Mouse (Mus musculus) hindbrain, embryonic 14.5 days (tissue): ENCODE data around the gene Zfp618. TPM values are rescaled to one million over a fixed set of nuclear protein-coding genes. Genes with fewer than 3 reads are reported as not detected.

Experiments
- ATAC-seq: fragments of 200-750 bp; cut with Nextera tagmentation; 2 replicates; pipeline ENCODE4 v1.8.0; 2017; ENCODE audit warnings: moderate number of reproducible peaks, mild to moderate bottlenecking, moderate TSS enrichment, moderate library complexity; ENCODE audit not compliant: low FRiP score
- DNase-seq: peaks from one replicate; pipeline ENCODE4 v3.0.0-alpha.2; 2015; ENCODE audit warnings: low spot score
- H3K27ac ChIP-seq: fragments of 300-500 bp; sonication (generic); 2 replicates; pipeline ENCODE4 v1.5.1; 2014; ENCODE audit warnings: mild to moderate bottlenecking, moderate library complexity
- H3K27me3 ChIP-seq: fragments of 300-500 bp; sonication (generic); 2 replicates; pipeline ENCODE4 v1.6.1; 2014; ENCODE audit warnings: mild to moderate bottlenecking, low read length, mixed read lengths; ENCODE audit not compliant: control insufficient read depth, insufficient read depth
- H3K36me3 ChIP-seq: fragments of 300-500 bp; sonication (generic); replicated peaks from 2 replicates; pipeline ENCODE4 v1.6.1; 2014; ENCODE audit not compliant: control insufficient read depth, insufficient read depth
- H3K4me1 ChIP-seq: fragments of 300-500 bp; sonication (generic); replicated peaks from 2 replicates; pipeline ENCODE4 v1.6.1; 2014; ENCODE audit warnings: antibody characterized with exemption, low read length, mixed read lengths; ENCODE audit not compliant: control insufficient read depth, insufficient read depth
- H3K4me2 ChIP-seq: fragments of 300-500 bp; sonication (generic); replicated peaks from 2 replicates; pipeline ENCODE4 v1.6.1; 2014; ENCODE audit warnings: mild to moderate bottlenecking, moderate library complexity
- H3K4me3 ChIP-seq: fragments of 300-500 bp; sonication (generic); replicated peaks from 2 replicates; pipeline ENCODE4 v1.5.1; 2014; ENCODE audit warnings: mild to moderate bottlenecking, low read length
- H3K9ac ChIP-seq: fragments of 300-500 bp; sonication (generic); 2 replicates; pipeline ENCODE4 v1.6.1; 2014
- H3K9me3 ChIP-seq: fragments of 300-500 bp; sonication (generic); 2 replicates; pipeline ENCODE4 v1.6.1; 2016; ENCODE audit warnings: low read length; ENCODE audit not compliant: control insufficient read depth
- WGBS: fragments of 180-500 bp; shearing (Covaris S2); extraction: QIAGEN DNeasy Blood & Tissue Kit; methylation state at CpG from one replicate; pipeline ENCODE4 v1.1.7; 2014; 5-methylcytosine and 5-hydroxymethylcytosine counted together
- polyA plus RNA-seq: library from polyadenylated mRNA; unstranded; fragments of >200 nt; fragmentation: Nextera tagmentation; extraction: Ambion mirVana; gene quantifications from 2 replicates; pipeline ENCODE4 v1.2.1, GENCODE M21; 2014

The Zfp618 gene
- polyA plus RNA-seq, 1 experiment from 2014 or later: 37.0 TPM

GRCm38 (mm10) chr4:62993190-62993589 is 27.8 kb downstream of the Zfp618 start:
- Histone ChIP-seq H3K4me2 (no peak overlapping the region), H3K4me3 (no peak overlapping the region), H3K27me3 (no peaks in the 10 kb centered on the region), H3K27ac (0 out of 2 replicates have a peak overlapping the region, but pooled peaks have one; percentile 9), H3K9ac (no peak overlapping the region), H3K9me3 (peaks cover 5% of the 10 kb centered on the region; the same call in 1 of the 2 replicates), H3K36me3 (no peaks in the 10 kb centered on the region), H3K4me1 (peaks cover 8% of the 10 kb centered on the region)
- ATAC-seq (no peak), DNase-seq (no peak)
- WGBS: 76% methylated on average over 2 of the region's 2 CpGs

GRCm38 (mm10) chr4:62997606-62998005 is 32.2 kb downstream of the Zfp618 start:
- H3K27ac ChIP-seq: no peak overlapping the region

GRCm38 (mm10) chr4:62998431-62998835 is 33.1 kb downstream of the Zfp618 start:
- H3K9me3 ChIP-seq: peaks cover 5% of the 10 kb centered on the region; the same call in 1 of the 2 replicates
- H3K36me3 ChIP-seq: no peaks in the 10 kb centered on the region
- H3K4me3 ChIP-seq: no peak overlapping the region
- DNase-seq (peak; percentile 69), ATAC-seq (peak; percentile 55)
- WGBS: 50% methylated on average over 5 of the region's 5 CpGs
- no peak overlapping the region for H3K9ac ChIP-seq
- no peaks in the 10 kb centered on the region for H3K27me3 ChIP-seq
- no peak overlapping the region for H3K4me2 ChIP-seq
- peak overlapping the region; percentile 44 for H3K27ac ChIP-seq
- peaks cover 24% of the 10 kb centered on the region for H3K4me1 ChIP-seq

More at GRCm38 (mm10) chr4:62997606-62998005, 32.2 kb downstream of the Zfp618 start:
- H3K9me3 ChIP-seq: peaks cover 5% of the 10 kb centered on the region; the same call in 1 of the 2 replicates
- H3K4me1 ChIP-seq: peaks cover 28% of the 10 kb centered on the region
- H3K9ac ChIP-seq: no peak overlapping the region
- DNase-seq: no peak
- ATAC-seq: no peak
- H3K36me3 ChIP-seq: no peaks in the 10 kb centered on the region
- 86% methylated on average over 6 of the region's 6 CpGs for WGBS
- no peak overlapping the region for H3K4me2 ChIP-seq
- H3K27me3 ChIP-seq: no peaks in the 10 kb centered on the region
- no peak overlapping the region for H3K4me3 ChIP-seq

GRCm38 (mm10) chr4:62998908-62999307 is 33.5 kb downstream of the Zfp618 start:
- Histone ChIP-seq H3K9me3 (peaks cover 5% of the 10 kb centered on the region; the same call in 1 of the 2 replicates), H3K36me3 (no peaks in the 10 kb centered on the region), H3K4me1 (peaks cover 24% of the 10 kb centered on the region), H3K4me3 (no peak overlapping the region), H3K27me3 (no peaks in the 10 kb centered on the region), H3K4me2 (no peak overlapping the region), H3K9ac (no peak overlapping the region), H3K27ac (peak overlapping the region; percentile 44)
- WGBS: 42% methylated on average over 6 of the region's 6 CpGs
- ATAC-seq (peak; percentile 16; the same call in 1 of the 2 replicates), DNase-seq (peak; percentile 50)

GRCm38 (mm10) chr4:62999321-62999720 is 33.9 kb downstream of the Zfp618 start:
- no peak overlapping the region for H3K4me2 ChIP-seq
- H3K4me1 ChIP-seq: peaks cover 26% of the 10 kb centered on the region
- H3K27ac ChIP-seq: peak overlapping the region; percentile 44
- WGBS: 88% methylated on average over 4 of the region's 4 CpGs
- H3K36me3 ChIP-seq: no peaks in the 10 kb centered on the region
- no peak for DNase-seq
- peak; percentile 16; the same call in 1 of the 2 replicates for ATAC-seq
- H3K4me3 ChIP-seq: no peak overlapping the region
- no peak overlapping the region for H3K9ac ChIP-seq
- H3K9me3 ChIP-seq: peaks cover 5% of the 10 kb centered on the region; the same call in 1 of the 2 replicates
- H3K27me3 ChIP-seq: no peaks in the 10 kb centered on the region

GRCm38 (mm10) chr4:62999916-63000315 is 34.5 kb downstream of the Zfp618 start:
- H3K4me3 ChIP-seq: no peak overlapping the region
- DNase-seq: no peak
- H3K36me3 ChIP-seq: no peaks in the 10 kb centered on the region
- WGBS: 80% methylated on average over 7 of the region's 7 CpGs
- peaks cover 27% of the 10 kb centered on the region for H3K4me1 ChIP-seq
- H3K9me3 ChIP-seq: peaks cover 1% of the 10 kb centered on the region; the same call in 1 of the 2 replicates
- H3K9ac ChIP-seq: no peak overlapping the region
- H3K27ac ChIP-seq: 0 out of 2 replicates have a peak overlapping the region, but pooled peaks have one; percentile 44
- no peaks in the 10 kb centered on the region for H3K27me3 ChIP-seq
- ATAC-seq: no peak
- H3K4me2 ChIP-seq: no peak overlapping the region

- no peak for DNase-seq
- ATAC-seq: no peak
- Histone ChIP-seq H3K4me3 (no peak overlapping the region), H3K4me1 (peaks cover 28% of the 10 kb centered on the region), H3K9ac (no peak overlapping the region), H3K9me3 (no peaks in the 10 kb centered on the region), H3K4me2 (no peak overlapping the region), H3K27me3 (no peaks in the 10 kb centered on the region), H3K36me3 (no peaks in the 10 kb centered on the region), H3K27ac (no peak overlapping the region)
- 87% methylated on average over 11 of the region's 11 CpGs for WGBS
These were observed 35.1 kb downstream of the Zfp618 start for GRCm38 (mm10) chr4:63000316-63001055.

GRCm38 (mm10) chr4:63002386-63002785 is 37.0 kb downstream of the Zfp618 start:
- Histone ChIP-seq H3K9me3 (no peaks in the 10 kb centered on the region), H3K9ac (no peak overlapping the region), H3K4me2 (no peak overlapping the region), H3K4me1 (peaks cover 44% of the 10 kb centered on the region), H3K4me3 (no peak overlapping the region), H3K36me3 (no peaks in the 10 kb centered on the region), H3K27me3 (no peaks in the 10 kb centered on the region), H3K27ac (no peak overlapping the region)
- ATAC-seq (no peak), DNase-seq (no peak)
- WGBS: 97% methylated on average over 1 of the region's 1 CpGs

- 70% methylated on average over 11 of the region's 11 CpGs for WGBS
- H3K27me3 ChIP-seq: no peaks in the 10 kb centered on the region
- H3K27ac ChIP-seq: no peak overlapping the region
- DNase-seq (no peak), ATAC-seq (peak; percentile 59; the same call in 1 of the 2 replicates)
- peaks cover 27% of the 10 kb centered on the region for H3K4me1 ChIP-seq
- no peak overlapping the region for H3K9ac ChIP-seq
- no peak overlapping the region for H3K4me2 ChIP-seq
- H3K9me3 ChIP-seq: no peaks in the 10 kb centered on the region
- H3K36me3 ChIP-seq: no peaks in the 10 kb centered on the region
- H3K4me3 ChIP-seq: no peak overlapping the region
These were observed 39.1 kb downstream of the Zfp618 start for GRCm38 (mm10) chr4:63004519-63004918.
